Mouse (Mus musculus) C2C12 (cell line): ENCODE data around the gene Gm6169. TPM values are rescaled to one million over a fixed set of nuclear protein-coding genes. Genes with fewer than 3 reads are reported as not detected.
"Not testable (repeated sequence)": the region's sequence is repeated elsewhere in the genome, so short reads cannot be mapped to it uniquely, and the experiment has no call there.

Experiments
- H3K27me3 ChIP-seq: one replicate; pipeline ENCODE4 v1.6.1; 2011; ENCODE audit not compliant: control insufficient read depth, insufficient read depth, insufficient read length
- H3K36me3 ChIP-seq: one replicate; pipeline ENCODE4 v1.6.1; 2011; ENCODE audit not compliant: control insufficient read depth, insufficient read depth
- H3K4me3 ChIP-seq: one replicate; pipeline ENCODE4 v1.5.1; 2011; ENCODE audit warnings: mild to moderate bottlenecking, control low read depth; ENCODE audit not compliant: poor library complexity, insufficient read depth, severe bottlenecking
- H3K79me2 ChIP-seq: one replicate; pipeline ENCODE4 v1.6.1; 2011; ENCODE audit not compliant: control insufficient read depth, insufficient read depth
- H3K79me3 ChIP-seq: one replicate; pipeline ENCODE4 v1.6.1; 2011; ENCODE audit warnings: low read depth, control low read depth
- H3ac ChIP-seq: one replicate; pipeline ENCODE3; 2011; ENCODE audit warnings: low read depth; ENCODE audit not compliant: control insufficient read depth, insufficient read length
- CEBPB ChIP-seq: IDR thresholded peaks from one replicate; pipeline ENCODE4 v1.6.1; 2011; ENCODE audit warnings: low read depth, mild to moderate bottlenecking, control low read depth, moderate library complexity
- CTCF ChIP-seq: IDR thresholded peaks from one replicate; pipeline ENCODE4 v1.5.1; 2011; ENCODE audit not compliant: control insufficient read depth, insufficient read depth, insufficient read length
- FOSL1 ChIP-seq: IDR thresholded peaks from one replicate; pipeline ENCODE4 v1.8.0; 2011; ENCODE audit warnings: mild to moderate bottlenecking, low read length; ENCODE audit not compliant: poor library complexity, insufficient read depth, severe bottlenecking
- MAX ChIP-seq: IDR thresholded peaks from one replicate; pipeline ENCODE4 v1.6.1; 2011; ENCODE audit warnings: mild to moderate bottlenecking, control low read depth
- MYOD1 ChIP-seq: IDR thresholded peaks from one replicate; pipeline ENCODE4 v1.6.1; 2011; ENCODE audit warnings: low read depth; ENCODE audit not compliant: control insufficient read depth, insufficient read length
- MYOG ChIP-seq: IDR thresholded peaks from one replicate; pipeline ENCODE4 v1.6.1; 2011; ENCODE audit not compliant: control insufficient read depth, insufficient read length; ENCODE audit errors: extremely low read depth
- USF1 ChIP-seq: IDR thresholded peaks from one replicate; pipeline ENCODE4 v1.6.1; 2011; ENCODE audit warnings: low read depth, mild to moderate bottlenecking, control low read depth, moderate library complexity
- polyA plus RNA-seq: library from polyadenylated mRNA; unstranded; fragments of >200 nt; fragmentation: generic; extraction: Trizol; gene quantifications from one replicate; pipeline ENCODE4 v1.2.1, GENCODE M21; 2012; ENCODE audit warnings: missing spikeins

The Gm6169 gene
- polyA plus RNA-seq, 1 experiment, result 4.4 TPM

- TF ChIP-seq MYOD1 (no peak), CTCF (no peak), MYOG (no peak), USF1 (no peak), MAX (no peak), FOSL1 (no peak), CEBPB (no peak)
- H3ac ChIP-seq, result no peak within 1 kb of the TSS
- peaks cover 16% of the 10 kb centered on the region for H3K27me3 ChIP-seq
- no peak within 1 kb of the TSS for H3K4me3 ChIP-seq
- no peaks in the 10 kb centered on the region for H3K36me3 ChIP-seq
- no peaks in the 10 kb centered on the region for H3K79me3 ChIP-seq
- H3K79me2 ChIP-seq, result no peaks in the 10 kb centered on the region
Measured at GRCm38 (mm10) chr13:97066649-97067550, 32.1 kb downstream of the Gm6169 start, which contains the start of gene Fam169a. Gene Fam169a, plus strand, starts transcription at chr13:97067286.

GRCm38 (mm10) chr13:97064844-97065621, 34.0 kb downstream of the Gm6169 start:
- not testable (repeated sequence) for H3ac ChIP-seq, H3K27me3 ChIP-seq, H3K79me3 ChIP-seq, H3K4me3 ChIP-seq, H3K79me2 ChIP-seq, H3K36me3 ChIP-seq

DNA sequence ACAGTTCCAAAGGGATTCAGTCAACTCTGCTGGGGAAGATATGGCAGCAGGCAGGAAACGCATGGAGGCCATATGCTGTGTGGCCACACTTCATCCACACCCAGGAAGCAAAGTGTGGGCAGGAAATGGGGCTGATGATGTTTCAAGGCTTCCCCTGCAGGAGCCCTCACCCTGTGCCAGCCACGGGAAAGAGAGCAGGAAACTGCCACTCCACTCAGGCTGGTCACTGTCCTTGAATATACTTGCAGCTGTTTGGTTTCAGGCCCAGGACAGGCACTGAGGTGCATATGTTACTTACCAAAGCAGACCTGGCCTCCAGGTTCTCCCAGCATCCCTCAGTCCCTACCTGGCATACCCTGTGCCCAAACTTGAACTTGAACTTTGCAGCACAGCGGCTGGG, 34.6 kb downstream of the Gm6169 start:
- H3K36me3 ChIP-seq, result no peaks in the 10 kb centered on the region
- no peaks in the 10 kb centered on the region for H3K79me2 ChIP-seq
- H3ac ChIP-seq, result no peak overlapping the region
- H3K79me3 ChIP-seq, result no peaks in the 10 kb centered on the region
- no peak overlapping the region for H3K4me3 ChIP-seq
- H3K27me3 ChIP-seq, result peaks cover 4% of the 10 kb centered on the region
- TF ChIP-seq CEBPB (no peak), MAX (no peak)

DNA sequence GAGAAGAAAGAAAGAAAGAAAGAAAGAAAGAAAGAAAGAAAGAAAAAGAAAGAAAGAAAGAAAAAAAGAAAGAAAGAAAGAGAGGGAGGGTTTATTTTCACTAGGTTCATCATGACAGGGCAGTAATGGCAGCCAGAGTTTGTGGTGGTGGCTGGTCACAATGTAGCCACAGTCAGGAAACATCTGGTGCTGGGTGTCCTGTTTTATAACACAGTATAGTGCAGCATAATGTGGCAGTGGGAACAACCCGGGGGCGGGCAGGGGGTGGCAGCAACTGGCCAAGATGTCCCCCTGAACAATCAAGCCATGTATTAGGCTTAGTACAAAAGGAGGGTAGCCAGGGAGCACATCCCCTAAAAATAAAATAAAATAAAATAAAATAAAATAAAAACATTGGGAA, 35.6 kb downstream of the Gm6169 start:
- Histone ChIP-seq H3K79me2 (no peaks in the 10 kb centered on the region), H3K36me3 (no peaks in the 10 kb centered on the region), H3ac (no peak overlapping the region), H3K27me3 (peaks cover 4% of the 10 kb centered on the region), H3K4me3 (no peak overlapping the region), H3K79me3 (no peaks in the 10 kb centered on the region)
- TF ChIP-seq MYOG (no peak), MYOD1 (no peak), CTCF (no peak), USF1 (no peak), FOSL1 (no peak), MAX (no peak), CEBPB (no peak)

DNA sequence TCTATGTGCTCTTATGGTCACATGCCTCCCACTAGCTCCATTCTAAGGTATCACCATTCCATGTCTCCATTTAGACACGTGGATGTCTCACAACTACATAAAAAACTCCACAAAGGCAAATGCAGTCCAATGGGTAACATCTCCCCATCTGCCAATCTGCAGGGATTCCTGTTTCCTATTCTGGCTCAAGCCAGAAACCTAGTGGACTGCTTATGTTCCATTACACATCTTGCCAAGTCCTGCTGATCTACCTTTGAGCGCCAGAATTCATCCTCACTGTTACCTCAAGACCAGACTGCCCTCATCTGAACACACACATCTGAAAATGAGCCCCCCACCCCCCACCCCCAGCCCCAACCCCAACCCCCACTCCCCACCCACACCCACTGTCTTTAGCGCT, 36.9 kb downstream of the Gm6169 start:
- H3K79me3 ChIP-seq, result no peaks in the 10 kb centered on the region
- no peaks in the 10 kb centered on the region for H3K79me2 ChIP-seq
- H3K4me3 ChIP-seq, result no peak overlapping the region
- H3K36me3 ChIP-seq, result no peaks in the 10 kb centered on the region
- no peak for TF ChIP-seq CEBPB
- no peak for TF ChIP-seq MAX
- peaks cover 4% of the 10 kb centered on the region for H3K27me3 ChIP-seq
- H3ac ChIP-seq, result no peak overlapping the region

GRCm38 (mm10) chr13:97060331-97060730, 38.7 kb downstream of the Gm6169 start:
- Histone ChIP-seq H3K36me3 (no peaks in the 10 kb centered on the region), H3K4me3 (no peak overlapping the region), H3ac (no peak overlapping the region), H3K79me3 (no peaks in the 10 kb centered on the region), H3K27me3 (no peaks in the 10 kb centered on the region), H3K79me2 (no peaks in the 10 kb centered on the region)
- no peak for TF ChIP-seq MYOG
- TF ChIP-seq CTCF, result no peak
- no peak for TF ChIP-seq MYOD1
- no peak for TF ChIP-seq USF1
- TF ChIP-seq MAX, result no peak
- TF ChIP-seq CEBPB, result no peak
- no peak for TF ChIP-seq FOSL1
